Mouse (Mus musculus) midbrain, postnatal 0 days (tissue): Measurements from ENCODE around the gene Lamb3. TPM values are rescaled to one million over a fixed set of nuclear protein-coding genes. Genes with fewer than 3 reads are reported as not detected.

Source experiments
- ATAC-seq: fragments of 200-750 bp; cut with Nextera tagmentation; 2 replicates; pipeline ENCODE4 v1.8.0; 2017; ENCODE audit warnings: moderate number of reproducible peaks, mild to moderate bottlenecking, moderate TSS enrichment, moderate library complexity; ENCODE audit not compliant: low FRiP score
- DNase-seq: peaks from one replicate; pipeline ENCODE4 v3.0.0-alpha.2; 2015; ENCODE audit warnings: low spot score
- H3K27ac ChIP-seq: fragments of 300-500 bp; sonication (generic); 2 replicates; pipeline ENCODE4 v1.5.1; 2014; ENCODE audit warnings: low read depth, mild to moderate bottlenecking, low read length, mixed read lengths
- H3K27me3 ChIP-seq: fragments of 300-500 bp; sonication (generic); 2 replicates; pipeline ENCODE4 v1.6.1; 2014; ENCODE audit warnings: low read length, control low read depth, mixed read lengths; ENCODE audit not compliant: insufficient read depth
- H3K36me3 ChIP-seq: fragments of 300-500 bp; sonication (generic); 2 replicates; pipeline ENCODE4 v1.6.1; 2014; ENCODE audit warnings: low read length, control low read depth, mixed read lengths; ENCODE audit not compliant: insufficient read depth
- H3K4me1 ChIP-seq: fragments of 300-500 bp; sonication (generic); 2 replicates; pipeline ENCODE4 v1.6.1; 2014; ENCODE audit warnings: mild to moderate bottlenecking, control low read depth, antibody characterized with exemption, low read length, mixed read lengths; ENCODE audit not compliant: insufficient read depth
- H3K4me2 ChIP-seq: fragments of 300-500 bp; sonication (generic); 2 replicates; pipeline ENCODE4 v1.6.1; 2014; ENCODE audit warnings: low read depth, mild to moderate bottlenecking, low read length, mixed read lengths; ENCODE audit not compliant: poor library complexity, severe bottlenecking
- H3K4me3 ChIP-seq: fragments of 300-500 bp; sonication (generic); 2 replicates; pipeline ENCODE4 v1.5.1; 2014; ENCODE audit warnings: low read depth, mild to moderate bottlenecking, low read length, moderate library complexity
- H3K9ac ChIP-seq: fragments of 300-500 bp; sonication (generic); replicated peaks from 2 replicates; pipeline ENCODE4 v1.6.1; 2014; ENCODE audit warnings: mild to moderate bottlenecking, low read length, moderate library complexity, mixed read lengths; ENCODE audit not compliant: poor library complexity, severe bottlenecking
- H3K9me3 ChIP-seq: fragments of 300-500 bp; sonication (generic); 2 replicates; pipeline ENCODE4 v1.6.1; 2016; ENCODE audit warnings: low read length, control low read depth
- CTCF ChIP-seq: IDR thresholded peaks from 2 replicates; pipeline ENCODE4 v1.5.1; 2016; ENCODE audit warnings: antibody characterized with exemption, mild to moderate bottlenecking
- WGBS: fragments of 180-500 bp; shearing (Covaris S2); extraction: QIAGEN DNeasy Blood & Tissue Kit; methylation state at CpG from one replicate; pipeline ENCODE4 v1.1.7; 2014; 5-methylcytosine and 5-hydroxymethylcytosine counted together
- polyA plus RNA-seq: library from polyadenylated mRNA; unstranded; fragments of >200 nt; fragmentation: Nextera tagmentation; extraction: Ambion mirVana; gene quantifications from 2 replicates; pipeline ENCODE4 v1.2.1, GENCODE M21; 2015
- total RNA-seq: library from RNA; depleted of rRNA; stranded (reverse); fragments of >200 nt; gene quantifications from 2 replicates; pipeline ENCODE4 v1.2.3, GENCODE M21; 2014

The Lamb3 gene
- total and polyA plus RNA-seq, 2 experiments from 2014 or later, result 0.82 to 1.4 TPM

DNA sequence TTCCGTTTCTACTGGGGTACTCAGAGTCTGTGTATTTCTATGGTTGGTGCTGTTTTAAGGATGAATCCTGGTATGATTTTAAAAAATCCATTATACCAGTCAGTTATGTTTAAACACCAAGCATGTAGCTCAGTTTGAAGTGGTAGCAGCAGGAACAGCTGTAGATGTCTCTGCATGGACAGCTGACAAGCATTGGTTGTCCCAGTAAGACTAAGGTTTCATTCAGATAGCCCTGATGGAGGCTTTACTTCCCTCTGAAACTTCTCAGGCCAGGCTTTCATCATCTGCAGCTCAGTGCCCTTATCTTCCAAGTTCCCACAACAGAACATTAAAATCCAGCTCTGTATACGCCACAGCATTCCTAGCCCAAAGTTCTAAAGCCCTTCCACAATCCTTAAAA, 25.2 kb downstream of the Lamb3 start:
- no peaks in the 10 kb centered on the region for H3K9me3 ChIP-seq
- H3K27ac ChIP-seq, result no peak overlapping the region
- ATAC-seq (no peak), DNase-seq (no peak)
- H3K27me3 ChIP-seq, result no peaks in the 10 kb centered on the region
- 96% methylated on average over 2 of the region's 2 CpGs for WGBS
- no peak overlapping the region for H3K4me3 ChIP-seq
- TF ChIP-seq CTCF, result no peak
- no peaks in the 10 kb centered on the region for H3K36me3 ChIP-seq
- H3K4me1 ChIP-seq, result no peaks in the 10 kb centered on the region
- H3K9ac ChIP-seq, result no peak overlapping the region
- no peak overlapping the region for H3K4me2 ChIP-seq

DNA sequence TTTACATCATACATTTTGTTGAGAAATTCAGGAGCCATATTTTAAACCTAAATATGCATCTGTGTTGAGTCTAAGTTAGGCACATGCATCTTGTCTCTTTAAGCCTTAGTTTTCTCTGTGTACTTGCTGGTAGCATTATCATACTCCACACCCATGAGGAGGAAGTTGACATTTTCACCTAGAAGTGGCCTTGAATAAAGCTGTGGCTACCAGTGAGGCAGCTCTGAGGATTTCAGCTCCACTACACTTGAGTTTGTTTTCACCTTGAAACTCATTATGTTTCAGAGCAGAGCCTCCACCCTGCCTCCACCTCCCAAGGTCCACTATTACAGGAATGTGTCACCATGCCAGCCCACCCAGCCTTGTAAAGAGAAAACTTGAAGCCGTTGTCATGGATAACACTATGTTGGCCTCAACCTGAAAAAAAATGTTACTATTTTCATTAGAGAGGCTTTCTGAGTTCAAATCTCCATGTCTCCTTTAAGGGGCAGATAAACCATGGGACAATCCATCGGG, 26.7 kb downstream of the Lamb3 start:
- no peak for DNase-seq
- WGBS, result 90% methylated on average over 2 of the region's 2 CpGs
- H3K4me3 ChIP-seq, result no peak overlapping the region
- H3K9ac ChIP-seq, result no peak overlapping the region
- no peaks in the 10 kb centered on the region for H3K4me1 ChIP-seq
- TF ChIP-seq CTCF, result no peak
- H3K27ac ChIP-seq, result no peak overlapping the region
- H3K4me2 ChIP-seq, result no peak overlapping the region
- H3K36me3 ChIP-seq, result no peaks in the 10 kb centered on the region
- H3K9me3 ChIP-seq, result no peaks in the 10 kb centered on the region
- ATAC-seq, result no peak
- no peaks in the 10 kb centered on the region for H3K27me3 ChIP-seq

DNA sequence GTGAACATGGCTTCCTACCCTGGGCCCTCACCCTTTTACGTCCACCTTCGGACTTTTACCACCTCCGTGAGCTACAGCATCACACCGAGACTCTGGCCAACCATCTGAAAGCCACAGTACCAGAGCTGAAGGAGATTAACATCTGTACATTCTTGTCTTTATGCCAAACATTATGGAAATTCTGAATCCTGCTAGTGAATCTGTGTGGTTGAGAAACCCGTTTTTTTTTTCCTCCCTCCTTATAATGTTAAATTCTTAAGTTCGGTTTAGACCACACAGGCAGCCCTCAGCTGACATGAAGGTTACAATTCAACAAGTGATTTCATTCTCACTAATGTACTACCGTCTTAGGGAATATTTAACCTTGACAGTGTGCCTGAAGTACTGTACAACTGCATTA, 27.4 kb downstream of the Lamb3 start:
- no peak for DNase-seq
- H3K27ac ChIP-seq, result no peak overlapping the region
- no peaks in the 10 kb centered on the region for H3K36me3 ChIP-seq
- no peaks in the 10 kb centered on the region for H3K4me1 ChIP-seq
- no peak for ATAC-seq
- no peaks in the 10 kb centered on the region for H3K9me3 ChIP-seq
- no peak overlapping the region for H3K9ac ChIP-seq
- no peak for TF ChIP-seq CTCF
- WGBS, result 91% methylated on average over 7 of the region's 7 CpGs
- H3K4me2 ChIP-seq, result no peak overlapping the region
- no peak overlapping the region for H3K4me3 ChIP-seq
- H3K27me3 ChIP-seq, result no peaks in the 10 kb centered on the region

DNA sequence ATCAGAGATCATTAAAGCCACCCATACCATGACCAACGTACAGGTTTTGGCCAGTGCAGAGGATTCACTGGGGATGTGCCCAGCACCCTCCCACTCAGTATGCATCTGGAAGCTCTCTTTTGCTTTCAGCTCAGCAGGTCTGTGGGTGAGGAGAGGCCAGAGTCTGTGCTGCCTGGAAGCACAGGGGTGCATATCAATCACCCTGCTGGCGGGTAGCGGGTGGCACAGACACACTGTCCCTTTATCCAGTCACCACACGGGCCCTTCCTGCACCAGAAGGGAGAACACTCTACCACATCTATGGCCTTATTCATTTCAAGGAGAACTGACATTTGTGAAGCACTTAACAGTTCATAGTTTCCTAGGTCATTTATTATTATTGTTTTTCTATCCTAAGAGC, 30.9 kb downstream of the Lamb3 start:
- Histone ChIP-seq H3K9ac (no peak overlapping the region), H3K27me3 (no peaks in the 10 kb centered on the region), H3K4me3 (no peak overlapping the region), H3K4me2 (no peak overlapping the region), H3K36me3 (no peaks in the 10 kb centered on the region), H3K9me3 (no peaks in the 10 kb centered on the region), H3K27ac (no peak overlapping the region), H3K4me1 (no peaks in the 10 kb centered on the region)
- 52% methylated on average over 4 of the region's 4 CpGs for whole genome bisulfite sequencing
- ATAC-seq (peak; percentile 66; the same call in 1 of the 2 replicates), DNase-seq (no peak)
- TF ChIP-seq CTCF, result no peak

DNA sequence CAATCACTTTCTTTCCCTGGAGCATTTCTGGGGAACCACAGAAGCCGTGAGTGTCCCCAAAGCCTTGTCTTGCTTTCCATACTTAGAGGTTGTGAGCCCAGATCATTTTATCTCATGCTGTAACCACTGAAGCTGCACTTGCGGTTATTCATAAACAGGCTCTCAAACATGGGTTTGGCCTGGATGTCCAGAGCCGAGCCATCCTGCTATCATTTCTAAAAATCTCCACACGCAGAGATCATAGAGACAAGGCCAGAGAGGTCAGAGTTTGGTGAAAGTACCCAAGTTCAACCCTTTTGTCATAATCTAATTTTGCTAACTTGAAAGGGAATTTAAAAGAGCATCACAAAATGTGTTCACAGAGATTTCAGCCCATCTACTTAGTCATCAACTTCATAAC, 33.9 kb downstream of the Lamb3 start:
- no peaks in the 10 kb centered on the region for H3K36me3 ChIP-seq
- ATAC-seq (no peak), DNase-seq (no peak)
- no peak overlapping the region for H3K4me3 ChIP-seq
- no peaks in the 10 kb centered on the region for H3K27me3 ChIP-seq
- H3K4me1 ChIP-seq, result no peaks in the 10 kb centered on the region
- H3K4me2 ChIP-seq, result no peak overlapping the region
- no peak overlapping the region for H3K9ac ChIP-seq
- no peak for TF ChIP-seq CTCF
- no peak overlapping the region for H3K27ac ChIP-seq
- 88% methylated on average over 4 of the region's 4 CpGs for WGBS
- H3K9me3 ChIP-seq, result no peaks in the 10 kb centered on the region

DNA sequence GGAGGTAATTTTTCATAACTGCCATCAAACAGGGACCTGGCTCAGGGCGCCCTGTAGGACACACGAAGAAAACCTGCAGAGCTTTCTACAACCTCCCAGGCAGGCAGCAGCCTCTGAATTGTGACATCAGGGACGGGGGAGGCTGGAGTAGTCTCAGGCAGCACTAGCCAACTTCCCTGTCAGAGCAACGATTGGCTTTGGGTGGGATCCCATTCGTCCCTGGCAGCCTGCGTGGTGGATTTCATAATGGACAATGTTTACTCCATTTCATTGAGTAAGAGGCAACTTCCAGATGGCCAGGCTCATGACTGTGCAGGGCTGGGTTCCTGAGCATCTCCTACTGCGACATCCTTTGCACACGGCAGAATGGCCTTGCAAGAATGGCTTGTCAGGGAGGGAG, 34.7 kb downstream of the Lamb3 start:
- no peak for ATAC-seq
- Histone ChIP-seq H3K27ac (no peak overlapping the region), H3K9ac (no peak overlapping the region), H3K4me1 (no peaks in the 10 kb centered on the region), H3K4me2 (no peak overlapping the region), H3K9me3 (no peaks in the 10 kb centered on the region), H3K4me3 (no peak overlapping the region), H3K36me3 (no peaks in the 10 kb centered on the region), H3K27me3 (no peaks in the 10 kb centered on the region)
- no peak for TF ChIP-seq CTCF
- peak; percentile 54 for DNase-seq
- 73% methylated on average over 8 of the region's 8 CpGs for WGBS
